Mouse (Mus musculus): Measurements from ENCODE around the gene Mast4.

DNA sequence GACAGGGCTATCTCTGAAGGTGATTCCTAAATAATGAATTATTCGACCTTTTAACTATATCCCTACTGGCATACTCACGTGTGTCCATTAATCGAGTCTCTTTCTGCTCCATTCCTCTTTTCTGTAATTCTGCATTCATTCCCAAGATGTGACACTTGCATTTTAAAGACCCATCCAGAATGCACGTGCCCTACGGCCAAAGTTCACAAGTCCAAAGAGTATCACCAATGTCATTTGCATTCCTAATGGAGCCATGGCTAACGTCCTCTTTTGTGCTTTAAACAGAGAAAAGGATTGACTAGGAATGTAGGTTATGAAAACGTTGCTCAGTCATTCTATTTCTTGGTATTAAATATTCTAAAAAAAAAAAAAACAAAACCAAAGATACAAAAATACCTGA is 157.4 kb downstream of the Mast4 start:
- TF ChIP-seq CTCF (IDR thresholded peaks at IDR 0.05; ENCODE audit: low read depth, low read length) = no peak
- TF ChIP-seq TAL1 (conservative IDR thresholded peaks at IDR 0.05; ENCODE audit: low read depth, low read length) = no peak
- TF ChIP-seq GATA1 (IDR thresholded peaks at IDR 0.05; ENCODE audit: borderline replicate concordance, low read length) = no peak
- no peak for TF ChIP-seq POLR2AphosphoS5 (IDR thresholded peaks at IDR 0.05; ENCODE audit: insufficient replicate concordance, low read depth, low read length)

Measured in G1E (cell line).